Mouse (Mus musculus) C2C12 (cell line): ENCODE data around the gene Gpr137c. TPM values are rescaled to one million over a fixed set of nuclear protein-coding genes. Genes with fewer than 3 reads are reported as not detected.

ENCODE experiments used
- H3K27me3 ChIP-seq: one replicate; pipeline ENCODE4 v1.6.1; 2011; ENCODE audit not compliant: control insufficient read depth, insufficient read depth, insufficient read length
- H3K36me3 ChIP-seq: one replicate; pipeline ENCODE4 v1.6.1; 2011; ENCODE audit not compliant: control insufficient read depth, insufficient read depth
- H3K4me3 ChIP-seq: one replicate; pipeline ENCODE4 v1.5.1; 2011; ENCODE audit warnings: mild to moderate bottlenecking, control low read depth; ENCODE audit not compliant: poor library complexity, insufficient read depth, severe bottlenecking
- H3K79me2 ChIP-seq: one replicate; pipeline ENCODE4 v1.6.1; 2011; ENCODE audit not compliant: control insufficient read depth, insufficient read depth
- H3K79me3 ChIP-seq: one replicate; pipeline ENCODE4 v1.6.1; 2011; ENCODE audit warnings: low read depth, control low read depth
- H3ac ChIP-seq: one replicate; pipeline ENCODE3; 2011; ENCODE audit warnings: low read depth; ENCODE audit not compliant: control insufficient read depth, insufficient read length
- CEBPB ChIP-seq: IDR thresholded peaks from one replicate; pipeline ENCODE4 v1.6.1; 2011; ENCODE audit warnings: low read depth, mild to moderate bottlenecking, control low read depth, moderate library complexity
- CTCF ChIP-seq: IDR thresholded peaks from one replicate; pipeline ENCODE4 v1.5.1; 2011; ENCODE audit not compliant: control insufficient read depth, insufficient read depth, insufficient read length
- FOSL1 ChIP-seq: IDR thresholded peaks from one replicate; pipeline ENCODE4 v1.8.0; 2011; ENCODE audit warnings: mild to moderate bottlenecking, low read length; ENCODE audit not compliant: poor library complexity, insufficient read depth, severe bottlenecking
- MAX ChIP-seq: IDR thresholded peaks from one replicate; pipeline ENCODE4 v1.6.1; 2011; ENCODE audit warnings: mild to moderate bottlenecking, control low read depth
- MYOD1 ChIP-seq: IDR thresholded peaks from one replicate; pipeline ENCODE4 v1.6.1; 2011; ENCODE audit warnings: low read depth; ENCODE audit not compliant: control insufficient read depth, insufficient read length
- MYOG ChIP-seq: IDR thresholded peaks from one replicate; pipeline ENCODE4 v1.6.1; 2011; ENCODE audit not compliant: control insufficient read depth, insufficient read length; ENCODE audit errors: extremely low read depth
- USF1 ChIP-seq: IDR thresholded peaks from one replicate; pipeline ENCODE4 v1.6.1; 2011; ENCODE audit warnings: low read depth, mild to moderate bottlenecking, control low read depth, moderate library complexity
- polyA plus RNA-seq: library from polyadenylated mRNA; unstranded; fragments of >200 nt; fragmentation: generic; extraction: Trizol; gene quantifications from one replicate; pipeline ENCODE4 v1.2.1, GENCODE M21; 2012; ENCODE audit warnings: missing spikeins

The Gpr137c gene
- polyA plus RNA-seq, 1 experiment, result 0.01 TPM

- TF ChIP-seq FOSL1 (no peak), MYOG (no peak), CEBPB (no peak), CTCF (no peak), MYOD1 (no peak), MAX (no peak), USF1 (no peak)
- Histone ChIP-seq H3K79me2 (peaks cover 7% of the 10 kb centered on the region), H3K27me3 (no peaks in the 10 kb centered on the region), H3ac (no peak overlapping the region), H3K36me3 (peaks cover 28% of the 10 kb centered on the region), H3K4me3 (no peak overlapping the region), H3K79me3 (peaks cover 10% of the 10 kb centered on the region)
These were observed 84.9 kb downstream of the Gpr137c start for GRCm38 (mm10) chr14:45304389-45304788.

- H3ac ChIP-seq, result no peak overlapping the region
- H3K79me3 ChIP-seq, result peaks cover 14% of the 10 kb centered on the region
- peaks cover 15% of the 10 kb centered on the region for H3K36me3 ChIP-seq
- H3K4me3 ChIP-seq, result no peak overlapping the region
- H3K27me3 ChIP-seq, result no peaks in the 10 kb centered on the region
- no peak for TF ChIP-seq MAX
- no peak for TF ChIP-seq FOSL1
- no peak for TF ChIP-seq USF1
- no peak for TF ChIP-seq MYOG
- TF ChIP-seq CTCF, result no peak
- peaks cover 21% of the 10 kb centered on the region for H3K79me2 ChIP-seq
These were observed 86.3 kb downstream of the Gpr137c start for GRCm38 (mm10) chr14:45305852-45306251.

- Histone ChIP-seq H3K79me2 (peaks cover 35% of the 10 kb centered on the region), H3K79me3 (peaks cover 21% of the 10 kb centered on the region), H3K4me3 (no peak overlapping the region), H3K36me3 (peaks cover 5% of the 10 kb centered on the region), H3ac (no peak overlapping the region), H3K27me3 (no peaks in the 10 kb centered on the region)
- TF ChIP-seq MAX (no peak), CTCF (no peak), MYOG (no peak), FOSL1 (no peak), CEBPB (no peak), MYOD1 (no peak), USF1 (no peak)
These were observed 88.3 kb downstream of the Gpr137c start for GRCm38 (mm10) chr14:45307630-45308328.

GRCm38 (mm10) chr14:45309646-45310045 is 90.1 kb downstream of the Gpr137c start:
- Histone ChIP-seq H3K36me3 (no peaks in the 10 kb centered on the region), H3K4me3 (no peak overlapping the region), H3K27me3 (no peaks in the 10 kb centered on the region), H3ac (no peak overlapping the region), H3K79me2 (peaks cover 53% of the 10 kb centered on the region), H3K79me3 (peaks cover 34% of the 10 kb centered on the region)
- TF ChIP-seq CEBPB, result no peak
- TF ChIP-seq FOSL1, result no peak
- no peak for TF ChIP-seq MAX
- TF ChIP-seq CTCF, result no peak
- TF ChIP-seq USF1, result no peak
- no peak for TF ChIP-seq MYOD1
- no peak for TF ChIP-seq MYOG

- Histone ChIP-seq H3K79me3 (peaks cover 34% of the 10 kb centered on the region), H3K36me3 (no peaks in the 10 kb centered on the region), H3K79me2 (peaks cover 57% of the 10 kb centered on the region), H3K27me3 (no peaks in the 10 kb centered on the region), H3ac (no peak overlapping the region), H3K4me3 (no peak overlapping the region)
- no peak for TF ChIP-seq MYOD1
These were observed 90.6 kb downstream of the Gpr137c start for GRCm38 (mm10) chr14:45310101-45310500.

GRCm38 (mm10) chr14:45316927-45317326 is 97.4 kb downstream of the Gpr137c start:
- H3K4me3 ChIP-seq, result peak overlapping the region; percentile 72
- H3K27me3 ChIP-seq, result no peaks in the 10 kb centered on the region
- TF ChIP-seq MAX (no peak), CEBPB (no peak), FOSL1 (no peak), USF1 (no peak), MYOG (no peak), CTCF (no peak), MYOD1 (no peak)
- no peaks in the 10 kb centered on the region for H3K36me3 ChIP-seq
- no peak overlapping the region for H3ac ChIP-seq
- H3K79me3 ChIP-seq, result peaks cover 36% of the 10 kb centered on the region
- H3K79me2 ChIP-seq, result peaks cover 61% of the 10 kb centered on the region
